Mouse (Mus musculus) spleen, adult 2 months (tissue): ENCODE measurements around the gene Tfb2m.

ENCODE experiments used
- CTCF ChIP-seq: fragments of 200-500 bp; IDR thresholded peaks from 2 replicates; pipeline ENCODE4 v1.5.1; 2011; ENCODE audit warnings: mild to moderate bottlenecking, inconsistent platforms; ENCODE audit not compliant: insufficient read depth, insufficient read length, insufficient replicate concordance; ENCODE audit errors: extremely low read depth
- POLR2A ChIP-seq: fragments of 200-500 bp; IDR thresholded peaks from 2 replicates; pipeline ENCODE4 v1.6.1; 2011; ENCODE audit warnings: low read depth, low read length, inconsistent platforms

GRCm38 (mm10) chr1:179567558-179567957, 21.5 kb upstream of the Tfb2m start:
- TF ChIP-seq POLR2A (no peak), CTCF (no peak)
